Mouse (Mus musculus) embryonic facial prominence, embryonic 15.5 days (tissue): ENCODE results near the gene Gm21972. TPM values are rescaled to one million over a fixed set of nuclear protein-coding genes. Genes with fewer than 3 reads are reported as not detected.

Source experiments
- ATAC-seq: fragments of 200-750 bp; cut with Nextera tagmentation; 2 replicates; pipeline ENCODE4 v1.8.0; 2017; ENCODE audit warnings: low read depth, moderate TSS enrichment; ENCODE audit not compliant: insufficient number of reproducible peaks, low FRiP score, low TSS enrichment
- H3K27ac ChIP-seq: fragments of 300-500 bp; sonication (generic); replicated peaks from 2 replicates; pipeline ENCODE4 v1.5.1; 2015; ENCODE audit warnings: mild to moderate bottlenecking, inconsistent platforms
- H3K27me3 ChIP-seq: fragments of 300-500 bp; sonication (generic); 2 replicates; pipeline ENCODE4 v1.6.1; 2015; ENCODE audit warnings: inconsistent platforms
- H3K36me3 ChIP-seq: fragments of 300-500 bp; sonication (generic); 2 replicates; pipeline ENCODE4 v1.6.1; 2015; ENCODE audit warnings: mild to moderate bottlenecking, inconsistent platforms
- H3K4me1 ChIP-seq: fragments of 300-500 bp; sonication (generic); 2 replicates; pipeline ENCODE4 v1.6.1; 2015; ENCODE audit warnings: inconsistent platforms
- H3K4me2 ChIP-seq: fragments of 300-500 bp; sonication (generic); replicated peaks from 2 replicates; pipeline ENCODE4 v1.6.1; 2015; ENCODE audit warnings: mild to moderate bottlenecking, inconsistent platforms
- H3K4me3 ChIP-seq: fragments of 300-500 bp; sonication (generic); replicated peaks from 2 replicates; pipeline ENCODE4 v1.5.1; 2015; ENCODE audit warnings: mild to moderate bottlenecking, inconsistent platforms
- H3K9ac ChIP-seq: fragments of 300-500 bp; sonication (generic); 2 replicates; pipeline ENCODE4 v1.6.1; 2015; ENCODE audit warnings: inconsistent platforms
- H3K9me3 ChIP-seq: fragments of 300-500 bp; sonication (generic); replicated peaks from 2 replicates; pipeline ENCODE4 v1.6.1; 2016; ENCODE audit warnings: inconsistent platforms
- WGBS: fragments of 180-500 bp; shearing (Covaris S2); methylation state at CpG from one replicate; pipeline ENCODE4 v1.1.7; 2015; 5-methylcytosine and 5-hydroxymethylcytosine counted together
- polyA plus RNA-seq: library from polyadenylated mRNA; unstranded; fragments of >200 nt; fragmentation: Nextera tagmentation; extraction: Ambion mirVana; gene quantifications from 2 replicates; pipeline ENCODE4 v1.2.1, GENCODE M21; 2015

Gene Gm21972
- polyA plus RNA-seq, 1 experiment from 2014 or later = not detected

DNA sequence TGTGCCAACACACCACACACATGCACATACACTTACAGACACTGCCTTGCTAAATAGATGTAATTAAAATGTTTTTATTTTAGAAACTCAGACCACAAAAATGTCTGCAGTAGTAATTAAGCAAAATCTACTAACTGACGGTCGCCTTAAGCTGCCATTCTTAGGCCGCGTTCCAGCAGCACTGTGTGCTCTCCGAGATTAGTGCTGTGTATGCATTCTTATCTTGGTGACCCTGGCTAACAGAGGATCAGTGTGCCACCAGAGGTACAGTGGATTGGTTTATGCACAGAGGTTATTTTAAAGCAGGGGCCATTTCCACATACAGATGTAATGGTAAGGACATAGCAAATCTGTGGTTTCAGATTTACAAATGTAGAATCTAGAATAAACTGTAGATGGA, 27.6 kb downstream of the Gm21972 start:
- H3K27me3 ChIP-seq = no peaks in the 10 kb centered on the region
- no peak overlapping the region for H3K9ac ChIP-seq
- no peaks in the 10 kb centered on the region for H3K9me3 ChIP-seq
- no peak overlapping the region for H3K4me3 ChIP-seq
- H3K36me3 ChIP-seq = peaks cover 43% of the 10 kb centered on the region
- WGBS = 90% methylated on average over 5 of the region's 5 CpGs
- no peak overlapping the region for H3K27ac ChIP-seq
- no peaks in the 10 kb centered on the region for H3K4me1 ChIP-seq
- no peak for ATAC-seq
- H3K4me2 ChIP-seq = no peak overlapping the region

DNA sequence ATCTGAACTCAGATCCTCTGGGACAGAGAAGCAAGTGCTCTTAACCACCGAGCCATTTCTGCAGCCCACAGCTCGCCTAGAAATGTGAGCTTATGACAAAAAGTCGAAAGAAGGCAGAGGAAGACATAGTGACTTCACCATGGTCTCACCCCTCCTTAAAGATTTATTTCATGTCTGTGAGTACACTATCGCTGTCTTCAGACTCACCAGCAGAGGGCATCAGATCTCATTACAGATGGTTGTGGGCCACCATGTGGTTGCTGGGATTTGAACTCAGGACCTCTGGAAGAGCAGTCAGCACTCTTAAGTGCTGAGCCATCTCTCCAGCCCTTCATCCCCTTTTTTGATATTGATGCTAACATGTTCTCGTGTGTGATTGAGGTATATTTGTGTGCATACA, 41.2 kb downstream of the Gm21972 start:
- Histone ChIP-seq H3K4me2 (no peak overlapping the region), H3K9me3 (no peaks in the 10 kb centered on the region), H3K4me1 (no peaks in the 10 kb centered on the region), H3K36me3 (peaks cover 54% of the 10 kb centered on the region), H3K4me3 (no peak overlapping the region), H3K27me3 (no peaks in the 10 kb centered on the region), H3K9ac (no peak overlapping the region), H3K27ac (no peak overlapping the region)
- ATAC-seq = no peak
- 93% methylated on average over 5 of the region's 5 CpGs for WGBS

- H3K4me3 ChIP-seq = no peak overlapping the region
- no peak for ATAC-seq
- no peak overlapping the region for H3K27ac ChIP-seq
- H3K27me3 ChIP-seq = no peaks in the 10 kb centered on the region
- H3K9me3 ChIP-seq = no peaks in the 10 kb centered on the region
- no peak overlapping the region for H3K9ac ChIP-seq
- WGBS = 86% methylated on average over 2 of the region's 2 CpGs
- no peaks in the 10 kb centered on the region for H3K4me1 ChIP-seq
- no peak overlapping the region for H3K4me2 ChIP-seq
- peaks cover 51% of the 10 kb centered on the region for H3K36me3 ChIP-seq
Observed at GRCm38 (mm10) chr1:86176066-86176465, 42.6 kb downstream of the Gm21972 start.

GRCm38 (mm10) chr1:86178462-86179253, 45.2 kb downstream of the Gm21972 start:
- Histone ChIP-seq H3K27me3 (no peaks in the 10 kb centered on the region), H3K36me3 (peaks cover 32% of the 10 kb centered on the region; the same call in 1 of the 2 replicates), H3K4me3 (no peak overlapping the region), H3K4me2 (no peak overlapping the region), H3K9ac (no peak overlapping the region), H3K4me1 (no peaks in the 10 kb centered on the region), H3K9me3 (no peaks in the 10 kb centered on the region), H3K27ac (no peak overlapping the region)
- WGBS = 49% methylated on average over 7 of the region's 7 CpGs
- ATAC-seq = peak; percentile 32; the same call in 1 of the 2 replicates

- H3K27me3 ChIP-seq = no peaks in the 10 kb centered on the region
- no peak overlapping the region for H3K27ac ChIP-seq
- no peak for ATAC-seq
- no peaks in the 10 kb centered on the region for H3K4me1 ChIP-seq
- no peaks in the 10 kb centered on the region for H3K9me3 ChIP-seq
- H3K9ac ChIP-seq = no peak overlapping the region
- H3K4me2 ChIP-seq = no peak overlapping the region
- H3K36me3 ChIP-seq = 0 out of 2 replicates have a peak, but pooled peaks cover 6% of the 10 kb centered on the region
- no peak overlapping the region for H3K4me3 ChIP-seq
- whole genome bisulfite sequencing = 76% methylated on average over 5 of the region's 5 CpGs
Observed at GRCm38 (mm10) chr1:86182004-86182709, 48.7 kb downstream of the Gm21972 start.

DNA sequence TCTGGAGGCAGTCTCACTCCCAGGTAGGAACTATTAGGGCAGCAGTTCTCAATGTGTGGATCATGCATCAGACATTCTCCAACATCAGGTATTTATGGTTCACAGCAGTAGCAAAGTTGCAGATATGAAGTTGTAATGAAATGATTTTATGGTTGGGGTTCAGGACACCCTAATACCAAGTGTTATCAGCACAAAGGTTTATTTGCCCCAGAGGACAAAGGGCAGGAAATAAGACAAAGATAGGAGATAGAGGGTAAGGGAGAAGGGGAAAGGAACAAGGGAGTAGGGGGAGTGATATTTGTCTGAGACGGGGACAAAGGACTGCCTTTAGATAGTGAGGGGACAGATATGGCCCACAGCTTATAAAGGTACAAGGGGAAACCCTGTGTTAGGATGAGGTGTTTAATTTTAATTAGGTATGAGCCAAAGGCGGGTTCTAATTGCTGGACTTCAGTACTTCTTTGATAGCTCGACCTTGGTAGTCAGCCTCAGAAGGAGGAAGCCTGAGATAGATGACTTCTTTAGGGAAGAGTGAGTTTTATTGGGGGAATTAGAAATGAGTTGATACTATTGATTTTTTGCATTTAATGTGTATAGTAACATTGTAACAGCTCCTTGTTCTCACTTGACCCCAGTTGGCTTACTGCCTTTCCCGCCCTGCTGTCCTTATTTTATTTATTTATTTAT, 50.3 kb downstream of the Gm21972 start:
- Histone ChIP-seq H3K27ac (no peak overlapping the region), H3K4me2 (no peak overlapping the region), H3K9me3 (no peaks in the 10 kb centered on the region), H3K9ac (no peak overlapping the region), H3K27me3 (no peaks in the 10 kb centered on the region), H3K36me3 (peaks cover 10% of the 10 kb centered on the region), H3K4me1 (no peaks in the 10 kb centered on the region), H3K4me3 (no peak overlapping the region)
- WGBS = 78% methylated on average over 4 of the region's 4 CpGs
- ATAC-seq = no peak

GRCm38 (mm10) chr1:86186762-86187161, 53.3 kb downstream of the Gm21972 start:
- Histone ChIP-seq H3K36me3 (peaks cover 24% of the 10 kb centered on the region), H3K9me3 (no peaks in the 10 kb centered on the region), H3K4me3 (no peak overlapping the region), H3K4me2 (no peak overlapping the region), H3K4me1 (no peaks in the 10 kb centered on the region), H3K27ac (no peak overlapping the region), H3K9ac (no peak overlapping the region), H3K27me3 (no peaks in the 10 kb centered on the region)
- WGBS = 80% methylated on average over 7 of the region's 7 CpGs
- no peak for ATAC-seq

DNA sequence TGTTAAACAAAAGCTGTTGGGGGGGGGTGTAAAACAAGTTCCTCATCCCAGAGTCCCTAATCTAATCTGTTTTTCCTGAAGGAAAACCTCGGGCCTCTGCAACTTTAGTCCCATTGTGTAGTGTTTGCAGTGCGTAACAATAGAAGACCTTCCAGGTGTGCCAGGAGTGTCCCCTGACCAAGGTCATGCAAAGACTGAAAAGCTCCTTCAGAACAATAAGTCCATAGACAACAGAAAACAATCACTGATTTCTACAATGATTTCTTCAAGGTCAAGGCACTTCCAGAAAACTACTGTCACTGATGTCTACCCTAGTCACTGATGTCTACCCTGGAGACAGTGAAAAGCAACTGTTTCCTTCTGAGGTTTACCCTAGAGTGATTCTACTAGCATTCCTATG, 54.4 kb downstream of the Gm21972 start:
- Histone ChIP-seq H3K36me3 (peaks cover 24% of the 10 kb centered on the region), H3K9me3 (no peaks in the 10 kb centered on the region), H3K27ac (no peak overlapping the region), H3K4me2 (no peak overlapping the region), H3K4me3 (no peak overlapping the region), H3K4me1 (no peaks in the 10 kb centered on the region), H3K9ac (no peak overlapping the region), H3K27me3 (no peaks in the 10 kb centered on the region)
- no peak for ATAC-seq
- WGBS = 63% methylated on average over 2 of the region's 2 CpGs

GRCm38 (mm10) chr1:86188271-86188670, 54.8 kb downstream of the Gm21972 start:
- peaks cover 24% of the 10 kb centered on the region for H3K36me3 ChIP-seq
- H3K4me2 ChIP-seq = no peak overlapping the region
- peak; percentile 77; the same call in 1 of the 2 replicates for ATAC-seq
- no peak overlapping the region for H3K27ac ChIP-seq
- no peaks in the 10 kb centered on the region for H3K4me1 ChIP-seq
- H3K9me3 ChIP-seq = no peaks in the 10 kb centered on the region
- H3K9ac ChIP-seq = no peak overlapping the region
- no peaks in the 10 kb centered on the region for H3K27me3 ChIP-seq
- WGBS = 78% methylated on average over 2 of the region's 2 CpGs
- no peak overlapping the region for H3K4me3 ChIP-seq

- H3K36me3 ChIP-seq = peaks cover 24% of the 10 kb centered on the region
- no peak overlapping the region for H3K4me2 ChIP-seq
- H3K27me3 ChIP-seq = no peaks in the 10 kb centered on the region
- no peak overlapping the region for H3K27ac ChIP-seq
- no peak for ATAC-seq
- no peak overlapping the region for H3K9ac ChIP-seq
- H3K4me1 ChIP-seq = no peaks in the 10 kb centered on the region
- H3K9me3 ChIP-seq = no peaks in the 10 kb centered on the region
- no peak overlapping the region for H3K4me3 ChIP-seq
- 76% methylated on average over 6 of the region's 6 CpGs for WGBS
Observed at GRCm38 (mm10) chr1:86189034-86189702, 55.7 kb downstream of the Gm21972 start.

DNA sequence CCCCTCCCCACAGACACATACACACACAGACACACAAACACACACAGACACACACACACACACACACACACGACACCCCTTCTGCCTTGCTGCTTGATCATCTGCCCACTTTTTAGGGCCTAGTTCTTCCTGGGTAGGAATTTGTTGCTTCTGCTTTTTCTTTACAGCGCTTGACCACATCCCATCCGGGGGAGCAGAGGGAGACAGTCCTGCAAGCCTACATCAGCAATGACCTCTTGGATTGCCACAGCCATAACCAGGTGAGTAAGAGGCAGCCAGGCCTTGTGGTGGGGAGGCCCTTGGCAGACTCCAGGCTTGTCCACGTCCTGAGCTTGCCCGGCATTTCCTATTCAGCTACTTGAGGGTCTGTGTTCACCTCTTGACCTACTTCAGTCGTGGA, 57.4 kb downstream of the Gm21972 start:
- H3K9me3 ChIP-seq = no peaks in the 10 kb centered on the region
- H3K4me1 ChIP-seq = no peaks in the 10 kb centered on the region
- no peak overlapping the region for H3K4me3 ChIP-seq
- H3K27me3 ChIP-seq = no peaks in the 10 kb centered on the region
- H3K27ac ChIP-seq = no peak overlapping the region
- H3K4me2 ChIP-seq = no peak overlapping the region
- ATAC-seq = no peak
- WGBS = 87% methylated on average over 6 of the region's 6 CpGs
- peaks cover 29% of the 10 kb centered on the region for H3K36me3 ChIP-seq
- H3K9ac ChIP-seq = no peak overlapping the region
